ENCODE assay signal across 8 mouse cellular contexts in the genomic region with DNA sequence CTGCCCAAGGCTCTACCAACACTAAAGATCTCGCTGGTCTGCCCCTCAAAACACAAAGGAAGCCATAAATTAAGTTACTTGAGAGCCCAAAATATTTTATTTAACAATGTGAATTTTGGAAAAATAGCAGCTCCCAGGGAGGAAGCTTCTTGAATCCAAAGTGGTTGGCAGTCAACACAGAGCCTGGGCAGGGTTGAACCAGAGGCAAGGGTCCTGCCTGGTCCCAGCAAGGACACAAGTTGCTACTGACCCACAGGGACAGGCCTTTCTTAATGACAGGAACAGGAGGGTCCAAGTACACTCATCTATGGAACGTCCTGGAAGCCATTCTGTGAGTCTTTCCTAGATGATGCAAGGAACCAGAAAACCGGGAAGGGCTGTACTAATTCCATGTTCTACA. TPM values are rescaled to one million over a fixed set of nuclear protein-coding genes. Genes with fewer than 3 reads are reported as not detected.
DNase-seq lines count a peak whose midpoint lies in the region; ATAC-seq and TF ChIP-seq lines count a peak whose summit lies in the region.

No protein-coding gene starts in this region.

- H3K27ac ChIP-seq in kidney, adult 2 months (ENCODE audit: insufficient read depth, low read depth, low read length): 0 out of 2 replicates have a peak overlapping the region, but pooled peaks have one; percentile 11
- no peak overlapping the region for H3K27ac ChIP-seq in embryonic facial prominence, embryonic 13.5 days
- H3K27ac ChIP-seq in hindbrain, embryonic 15.5 days (replicated peaks): no peak overlapping the region; the same call in 1 of the 2 replicates
- H3K27ac ChIP-seq in midbrain, embryonic 15.5 days: no peak overlapping the region

- H3K4me2 ChIP-seq in embryonic facial prominence, embryonic 13.5 days: peak overlapping the region; percentile 97
- H3K4me2 ChIP-seq in hindbrain, embryonic 15.5 days: peak overlapping the region; percentile 98
- peak overlapping the region; percentile 85 for H3K4me2 ChIP-seq in midbrain, embryonic 15.5 days

- peak overlapping the region; percentile 95; the same call in 1 of the 2 replicates for H3K9ac ChIP-seq in embryonic facial prominence, embryonic 13.5 days
- H3K9ac ChIP-seq in hindbrain, embryonic 15.5 days: peak overlapping the region; percentile 98
- peak overlapping the region; percentile 93; the same call in 1 of the 2 replicates for H3K9ac ChIP-seq in midbrain, embryonic 15.5 days

- no peak for TF ChIP-seq POLR2A in kidney, adult 2 months (IDR thresholded peaks at IDR 0.05; ENCODE audit: low read depth, low read length)

- TF ChIP-seq CTCF in kidney, adult 2 months (conservative IDR thresholded peaks at IDR 0.05; ENCODE audit: insufficient read depth, insufficient read length, low read depth, low read length): no peak

- no peak overlapping the region for H3K4me3 ChIP-seq in kidney, adult 2 months (ENCODE audit: insufficient read depth, low read depth, low read length)
- peak overlapping the region; percentile 94 for H3K4me3 ChIP-seq in embryonic facial prominence, embryonic 13.5 days
- peak overlapping the region; percentile 99 for H3K4me3 ChIP-seq in hindbrain, embryonic 15.5 days
- H3K4me3 ChIP-seq in midbrain, embryonic 15.5 days: peak overlapping the region; percentile 94

- H3K27me3 ChIP-seq in kidney, adult 2 months (replicated peaks; ENCODE audit: control insufficient read depth, insufficient read depth, low read length): no peaks in the 10 kb centered on the region
- H3K27me3 ChIP-seq in embryonic facial prominence, embryonic 13.5 days: no peaks in the 10 kb centered on the region
- no peaks in the 10 kb centered on the region for H3K27me3 ChIP-seq in hindbrain, embryonic 15.5 days
- H3K27me3 ChIP-seq in midbrain, embryonic 15.5 days (replicated peaks): no peaks in the 10 kb centered on the region

- no peak for ATAC-seq in embryonic facial prominence, embryonic 13.5 days (ENCODE audit: insufficient number of reproducible peaks, insufficient read depth, low FRiP score, low TSS enrichment, low read depth)
- peak; percentile 32; the same call in 1 of the 2 replicates for ATAC-seq in hindbrain, embryonic 15.5 days (ENCODE audit: low FRiP score, low read depth)
- ATAC-seq in midbrain, embryonic 15.5 days (replicated peaks): peak; percentile 24; the same call in 1 of the 2 replicates

- WGBS in kidney, adult 2 months: 55% methylated on average over 3 of the region's 3 CpGs
- WGBS in embryonic facial prominence, embryonic 13.5 days: 58% methylated on average over 3 of the region's 3 CpGs
- 64% methylated on average over 3 of the region's 3 CpGs for WGBS in hindbrain, embryonic 15.5 days
- 59% methylated on average over 3 of the region's 3 CpGs for WGBS in midbrain, embryonic 15.5 days

- DNase-seq in kidney, adult 2 months: no peak
- no peak for DNase-seq in kidney, postnatal 10 days
- no peak for DNase-seq in cerebellum, adult 8-10 months
- no peak for DNase-seq in Muller cell, postnatal 12 days (ENCODE audit: inconsistent ontology term)
- no peak for DNase-seq in ovary, adult 18-20 months (ENCODE audit: low spot score)

- no peaks in the 10 kb centered on the region for H3K9me3 ChIP-seq in embryonic facial prominence, embryonic 13.5 days
- no peaks in the 10 kb centered on the region for H3K9me3 ChIP-seq in hindbrain, embryonic 15.5 days
- no peaks in the 10 kb centered on the region for H3K9me3 ChIP-seq in midbrain, embryonic 15.5 days

- H3K4me1 ChIP-seq in kidney, adult 2 months (ENCODE audit: control insufficient read depth, insufficient read depth, low read length): peaks cover 29% of the 10 kb centered on the region
- peaks cover 58% of the 10 kb centered on the region for H3K4me1 ChIP-seq in embryonic facial prominence, embryonic 13.5 days
- peaks cover 46% of the 10 kb centered on the region for H3K4me1 ChIP-seq in hindbrain, embryonic 15.5 days (replicated peaks)
- H3K4me1 ChIP-seq in midbrain, embryonic 15.5 days: peaks cover 45% of the 10 kb centered on the region

- no peaks in the 10 kb centered on the region; the same call in 1 of the 2 replicates for H3K36me3 ChIP-seq in kidney, adult 2 months (ENCODE audit: control insufficient read depth, insufficient read depth, low read length)
- H3K36me3 ChIP-seq in embryonic facial prominence, embryonic 13.5 days: peaks cover 62% of the 10 kb centered on the region
- peaks cover 31% of the 10 kb centered on the region for H3K36me3 ChIP-seq in hindbrain, embryonic 15.5 days
- H3K36me3 ChIP-seq in midbrain, embryonic 15.5 days (replicated peaks): peaks cover 41% of the 10 kb centered on the region; the same call in 1 of the 2 replicates

RNA-seq across cellular contexts. Expression of a gene that starts 0.4 kb away (rescaled TPM):
- polyA plus RNA-seq in kidney, adult 2 months (2012; rRNA removed): 28.2 and 37.5 TPM in 2 replicates
- 24.2 and 24.5 TPM in 2 replicates for polyA plus RNA-seq in embryonic facial prominence, embryonic 13.5 days (2015; fragmentation: Nextera tagmentation; extraction: Ambion mirVana)
- polyA plus RNA-seq in hindbrain, embryonic 15.5 days (2015; fragmentation: Nextera tagmentation; extraction: Ambion mirVana): 25.9 and 26.1 TPM in 2 replicates
- polyA plus RNA-seq in midbrain, embryonic 15.5 days (2015; fragmentation: Nextera tagmentation; extraction: Ambion mirVana): 27.7 and 28.6 TPM in 2 replicates

RNA-seq across cellular contexts. Expression of a gene that starts 20.2 kb away (rescaled TPM):
- polyA plus RNA-seq in kidney, adult 2 months (2012; rRNA removed): 50.6 and 54.0 TPM in 2 replicates
- polyA plus RNA-seq in embryonic facial prominence, embryonic 13.5 days (2015; fragmentation: Nextera tagmentation; extraction: Ambion mirVana): 92.3 and 98.7 TPM in 2 replicates
- 90.0 and 91.9 TPM in 2 replicates for polyA plus RNA-seq in hindbrain, embryonic 15.5 days (2015; fragmentation: Nextera tagmentation; extraction: Ambion mirVana)
- polyA plus RNA-seq in midbrain, embryonic 15.5 days (2015; fragmentation: Nextera tagmentation; extraction: Ambion mirVana): 92.1 and 97.6 TPM in 2 replicates

RNA-seq across cellular contexts. Expression of a gene that starts 20.2 kb away (rescaled TPM):
- 102 and 110 TPM in 2 replicates for polyA plus RNA-seq in kidney, adult 2 months (2012; rRNA removed)
- polyA plus RNA-seq in embryonic facial prominence, embryonic 13.5 days (2015; fragmentation: Nextera tagmentation; extraction: Ambion mirVana): 142 and 153 TPM in 2 replicates
- 151 and 163 TPM in 2 replicates for polyA plus RNA-seq in hindbrain, embryonic 15.5 days (2015; fragmentation: Nextera tagmentation; extraction: Ambion mirVana)
- 175 and 181 TPM in 2 replicates for polyA plus RNA-seq in midbrain, embryonic 15.5 days (2015; fragmentation: Nextera tagmentation; extraction: Ambion mirVana)

RNA-seq across cellular contexts. Expression of a gene that starts 28.9 kb away (rescaled TPM):
- 21.9 and 25.2 TPM in 2 replicates for polyA plus RNA-seq in kidney, adult 2 months (2012; rRNA removed)
- polyA plus RNA-seq in embryonic facial prominence, embryonic 13.5 days (2015; fragmentation: Nextera tagmentation; extraction: Ambion mirVana): 33.9 and 38.9 TPM in 2 replicates
- polyA plus RNA-seq in hindbrain, embryonic 15.5 days (2015; fragmentation: Nextera tagmentation; extraction: Ambion mirVana): 30.6 and 40.5 TPM in 2 replicates
- 33.0 and 40.0 TPM in 2 replicates for polyA plus RNA-seq in midbrain, embryonic 15.5 days (2015; fragmentation: Nextera tagmentation; extraction: Ambion mirVana)

RNA-seq across cellular contexts. Expression of a gene that starts 35.7 kb away (rescaled TPM):
- polyA plus RNA-seq in kidney, adult 2 months (2012; rRNA removed): 71.1 and 87.5 TPM in 2 replicates
- polyA plus RNA-seq in embryonic facial prominence, embryonic 13.5 days (2015; fragmentation: Nextera tagmentation; extraction: Ambion mirVana): 22.7 and 27.9 TPM in 2 replicates
- polyA plus RNA-seq in hindbrain, embryonic 15.5 days (2015; fragmentation: Nextera tagmentation; extraction: Ambion mirVana): 17.5 and 21.6 TPM in 2 replicates
- polyA plus RNA-seq in midbrain, embryonic 15.5 days (2015; fragmentation: Nextera tagmentation; extraction: Ambion mirVana): 21.3 and 21.5 TPM in 2 replicates
